Mouse (Mus musculus) inflammation-experienced regulatory T-cells, adult 16 weeks (primary cell): ENCODE data around the gene Gm17190. TPM values are rescaled to one million over a fixed set of nuclear protein-coding genes. Genes with fewer than 3 reads are reported as not detected.

Source experiments
- polyA plus RNA-seq: library from polyadenylated mRNA; unstranded; fragments of 100-300 nt; shearing (Covaris generic); gene quantifications from one replicate; pipeline ENCODE4 v1.2.1, GENCODE M21; 2017

Gene Gm17190
- not detected for polyA plus RNA-seq

GRCm38 (mm10) chr13:96081754-96082153 lies at the start of gene Gm17190:
Gene Gm17190 (plus strand): TSS chr13:96082054.

DNA sequence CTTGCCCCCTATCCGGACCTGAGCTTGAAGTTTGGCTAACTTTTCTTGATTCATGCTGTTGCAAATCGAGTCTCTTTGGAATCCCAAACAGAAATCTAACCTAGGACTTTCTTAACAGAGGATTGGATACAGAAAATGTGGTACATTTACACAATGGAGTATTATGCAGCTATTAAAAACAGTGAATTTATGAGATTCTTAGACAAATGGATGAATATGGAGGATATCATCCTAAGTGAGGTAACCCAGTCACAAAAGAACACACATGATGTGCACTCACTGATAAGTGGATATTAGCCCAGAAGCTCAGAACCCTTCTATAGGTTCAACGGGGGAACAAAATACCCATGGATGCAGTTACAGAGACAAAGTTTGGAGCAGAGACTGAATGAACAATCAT lies 578 bp upstream of the Gm17190 start, which contains the start of gene Gm20075:
Gene Gm20075 (minus strand): TSS at position 101 of the 400 bp plus-strand sequence.

DNA sequence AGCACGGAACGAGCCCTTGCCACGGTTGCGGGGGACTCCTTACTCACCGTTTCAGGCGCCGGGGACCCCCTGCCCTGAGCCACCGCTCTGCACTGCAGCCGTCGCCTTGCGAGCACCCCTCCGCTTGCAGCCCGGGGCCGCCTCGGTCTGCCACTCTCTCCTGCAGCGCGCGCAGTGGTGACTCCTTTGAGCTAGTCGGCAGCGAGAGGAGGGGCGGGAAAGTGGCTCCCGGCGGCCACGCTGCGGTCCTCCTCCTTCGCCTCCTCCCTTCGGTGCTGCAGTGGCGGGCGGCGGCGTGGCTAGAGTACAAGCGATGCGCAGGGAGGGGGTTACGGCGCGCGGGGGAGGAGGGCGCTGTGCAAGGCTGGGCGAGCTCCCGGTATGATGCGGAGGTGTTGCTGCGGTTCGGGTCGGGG lies 50.6 kb downstream of the Gm17190 start, which contains the start of gene Sv2c:
Gene Sv2c (minus strand): TSS at position 177 of the 416 bp plus-strand sequence.

Other genes with a start within 250 kb of the Gm17190 start
- gene Iqgap2, start 190.1 kb upstream of the Gm17190 start, polyA plus RNA-seq = 20.8 TPM
- gene Gm20075, start 678 bp upstream of the Gm17190 start, polyA plus RNA-seq = 23.0 TPM
- gene Sv2c, start 50.5 kb downstream of the Gm17190 start, polyA plus RNA-seq = 2.3 TPM